Mouse (Mus musculus) kidney, adult 2 months (tissue): ENCODE data around the gene Gtf2h1.

Experiments used
- CTCF ChIP-seq: fragments of 200-500 bp; conservative IDR thresholded peaks from 2 replicates; pipeline ENCODE4 v1.5.1; 2011; ENCODE audit warnings: low read depth, mild to moderate bottlenecking, control low read depth, low read length, moderate library complexity, mixed read lengths; ENCODE audit not compliant: insufficient read depth, insufficient read length
- POLR2A ChIP-seq: fragments of 200-500 bp; IDR thresholded peaks from one replicate; pipeline ENCODE4 v1.6.1; 2011; ENCODE audit warnings: low read depth, low read length, control low read depth

- TF ChIP-seq POLR2A: no peak
- no peak for TF ChIP-seq CTCF
Observed at GRCm38 (mm10) chr7:46840326-46840725, 44.4 kb downstream of the Gtf2h1 start.
